Mouse (Mus musculus): ENCODE measurements around the gene Spns3. TPM values are rescaled to one million over a fixed set of nuclear protein-coding genes. Genes with fewer than 3 reads are reported as not detected.
"Not testable (repeated sequence)": the region's sequence is repeated elsewhere in the genome, so short reads cannot be mapped to it uniquely, and the experiment has no call there.

Spns3 gene
- polyA plus RNA-seq, 1 experiment = not detected

GRCm38 (mm10) chr11:72569671-72570318, 19.5 kb upstream of the Spns3 start:
- no peak overlapping the region for H3K27ac ChIP-seq (replicated peaks; ENCODE audit: low read depth, low read length)
- H3K4me3 ChIP-seq (ENCODE audit: insufficient read depth, low read depth, low read length) = no peak overlapping the region
- H3K4me1 ChIP-seq (ENCODE audit: control insufficient read depth, insufficient read depth, insufficient read length, low read length) = no peaks in the 10 kb centered on the region

DNA sequence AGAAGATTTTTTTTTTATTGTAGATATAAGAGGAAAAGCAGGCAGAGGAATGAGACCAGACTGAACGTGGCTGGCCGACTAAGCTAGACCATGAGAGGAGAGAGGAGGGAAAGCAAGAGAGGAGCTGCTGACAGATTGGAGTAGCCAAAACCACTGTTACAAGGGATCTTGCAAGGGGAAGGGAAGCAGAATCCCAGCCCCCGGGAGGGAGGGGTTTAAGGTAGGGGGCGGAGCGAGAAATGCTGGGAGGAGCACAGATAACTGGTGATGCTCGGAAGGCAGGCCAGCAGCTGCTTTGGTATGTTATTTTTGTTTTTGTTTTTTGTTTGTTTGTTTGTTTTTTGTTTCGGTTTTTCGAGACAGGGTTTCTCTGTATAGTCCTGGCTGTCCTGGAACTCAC, 18.7 kb upstream of the Spns3 start:
- no peak overlapping the region for H3K27ac ChIP-seq (replicated peaks; ENCODE audit: low read depth, low read length)
- H3K4me1 ChIP-seq (ENCODE audit: control insufficient read depth, insufficient read depth, insufficient read length, low read length) = no peaks in the 10 kb centered on the region
- no peak overlapping the region for H3K4me3 ChIP-seq (ENCODE audit: insufficient read depth, low read depth, low read length)

- H3K4me3 ChIP-seq (ENCODE audit: insufficient read depth, low read depth, low read length) = no peak overlapping the region
- H3K27ac ChIP-seq (replicated peaks; ENCODE audit: low read depth, low read length) = no peak overlapping the region
- H3K4me1 ChIP-seq (ENCODE audit: control insufficient read depth, insufficient read depth, insufficient read length, low read length) = no peaks in the 10 kb centered on the region
Measured at GRCm38 (mm10) chr11:72566816-72567338, 16.6 kb upstream of the Spns3 start.

- Histone ChIP-seq H3K4me1 (ENCODE audit: control insufficient read depth, insufficient read depth, insufficient read length, low read length) (no peaks in the 10 kb centered on the region), H3K27ac (replicated peaks; ENCODE audit: low read depth, low read length) (no peak overlapping the region)
Measured at GRCm38 (mm10) chr11:72566304-72566703, 16.0 kb upstream of the Spns3 start.

DNA sequence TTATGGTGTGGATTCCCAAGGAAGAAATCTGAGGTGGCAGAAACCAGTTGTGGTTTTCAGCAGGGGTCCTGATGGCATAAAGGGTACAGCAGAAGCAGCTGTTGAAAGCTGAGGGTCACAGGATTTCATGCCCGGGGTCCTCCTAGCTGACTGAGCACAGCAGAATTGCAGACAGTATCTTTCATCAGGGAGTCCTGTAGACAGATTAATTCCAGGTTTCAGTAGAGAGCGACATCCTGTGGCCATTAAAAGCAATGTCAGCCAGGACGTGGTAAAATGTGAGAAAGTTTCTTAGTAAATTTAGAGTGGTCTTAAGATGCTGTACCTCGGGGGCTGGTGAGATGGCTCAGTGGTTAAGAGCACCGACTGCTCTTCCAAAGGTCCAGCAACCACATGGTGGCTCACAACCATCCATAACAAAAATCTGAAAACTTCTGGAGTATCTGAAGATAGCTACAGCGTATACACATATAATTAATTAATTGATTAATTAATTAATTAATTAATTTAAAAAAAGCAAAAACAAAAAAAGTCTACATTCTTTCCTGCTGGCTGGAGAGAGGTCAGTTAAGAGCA, 14.0 kb upstream of the Spns3 start:
- H3K4me3 ChIP-seq (ENCODE audit: insufficient read depth, low read depth, low read length) = no peak overlapping the region
- H3K4me1 ChIP-seq (ENCODE audit: control insufficient read depth, insufficient read depth, insufficient read length, low read length) = no peaks in the 10 kb centered on the region
- H3K27ac ChIP-seq (replicated peaks; ENCODE audit: low read depth, low read length) = no peak overlapping the region

More at GRCm38 (mm10) chr11:72566304-72566703, 16.0 kb upstream of the Spns3 start:
- H3K4me3 ChIP-seq (ENCODE audit: insufficient read depth, low read depth, low read length) = no peak overlapping the region

GRCm38 (mm10) chr11:72560661-72561060, 10.4 kb upstream of the Spns3 start:
- no peak overlapping the region for H3K4me3 ChIP-seq (ENCODE audit: insufficient read depth, low read depth, low read length)
- H3K27ac ChIP-seq (replicated peaks; ENCODE audit: low read depth, low read length) = no peak overlapping the region
- no peaks in the 10 kb centered on the region for H3K4me1 ChIP-seq (ENCODE audit: control insufficient read depth, insufficient read depth, insufficient read length, low read length)

- Histone ChIP-seq H3K4me3 (ENCODE audit: insufficient read depth, low read depth, low read length) (no peak overlapping the region), H3K4me1 (ENCODE audit: control insufficient read depth, insufficient read depth, insufficient read length, low read length) (no peaks in the 10 kb centered on the region), H3K27ac (replicated peaks; ENCODE audit: low read depth, low read length) (no peak overlapping the region)
Measured at GRCm38 (mm10) chr11:72558155-72558554, 7.8 kb upstream of the Spns3 start.

DNA sequence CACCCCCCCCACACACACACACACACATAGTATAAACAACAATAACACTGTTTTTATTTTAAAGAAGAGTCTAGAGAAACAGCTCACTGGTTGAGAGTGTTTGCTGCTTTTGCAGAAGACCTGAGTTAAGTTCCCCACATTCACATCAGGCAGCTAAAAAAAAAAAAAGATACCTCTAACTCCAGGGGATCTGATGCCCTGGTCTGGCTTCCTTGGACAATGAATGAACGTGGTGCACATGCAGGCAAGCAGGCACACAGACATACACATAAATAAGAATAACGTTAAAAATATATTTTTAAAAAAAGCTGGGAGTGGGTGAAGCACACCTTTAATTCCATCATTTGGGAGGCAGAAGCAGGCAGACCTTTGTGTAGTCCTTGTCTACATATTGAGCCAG, 6.6 kb upstream of the Spns3 start:
- Histone ChIP-seq H3K27ac (replicated peaks; ENCODE audit: low read depth, low read length) (no peak overlapping the region), H3K4me3 (ENCODE audit: insufficient read depth, low read depth, low read length) (no peak overlapping the region), H3K4me1 (ENCODE audit: control insufficient read depth, insufficient read depth, insufficient read length, low read length) (no peaks in the 10 kb centered on the region)

GRCm38 (mm10) chr11:72556470-72556869, 6.2 kb upstream of the Spns3 start:
- H3K4me3 ChIP-seq (ENCODE audit: insufficient read depth, low read depth, low read length) = no peak overlapping the region
- H3K27ac ChIP-seq (replicated peaks; ENCODE audit: low read depth, low read length) = no peak overlapping the region
- H3K4me1 ChIP-seq (ENCODE audit: control insufficient read depth, insufficient read depth, insufficient read length, low read length) = no peaks in the 10 kb centered on the region

DNA sequence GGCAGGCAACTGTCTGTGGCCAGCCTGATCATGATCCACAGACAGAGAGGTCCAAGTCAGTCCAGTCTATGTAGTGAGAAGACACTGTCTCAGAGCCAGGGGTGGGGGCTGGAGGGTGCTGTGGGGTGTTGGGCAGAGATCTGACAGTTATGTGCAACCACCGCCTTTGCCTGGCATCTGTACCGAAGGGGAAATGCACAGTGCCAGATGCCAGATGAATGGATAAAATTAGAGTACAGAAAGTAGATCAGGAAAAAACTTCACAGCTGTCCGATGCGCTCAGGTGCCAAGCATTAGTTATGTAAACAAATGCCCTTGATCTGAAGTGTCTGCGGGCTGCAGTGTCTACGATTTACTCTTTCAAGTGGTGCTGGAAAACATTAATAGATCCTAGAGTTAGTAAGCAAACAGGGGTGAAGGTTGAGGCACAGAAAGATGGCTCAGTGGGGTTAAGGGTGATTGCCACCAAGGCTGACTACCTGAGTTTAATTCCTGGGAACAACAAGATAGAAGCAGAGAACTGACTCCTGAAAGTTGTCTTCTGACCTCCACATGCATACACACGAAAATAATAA, 1.3 kb upstream of the Spns3 start:
- Histone ChIP-seq H3K27ac (replicated peaks; ENCODE audit: low read depth, low read length) (no peak overlapping the region), H3K4me1 (ENCODE audit: control insufficient read depth, insufficient read depth, insufficient read length, low read length) (no peaks in the 10 kb centered on the region)

DNA sequence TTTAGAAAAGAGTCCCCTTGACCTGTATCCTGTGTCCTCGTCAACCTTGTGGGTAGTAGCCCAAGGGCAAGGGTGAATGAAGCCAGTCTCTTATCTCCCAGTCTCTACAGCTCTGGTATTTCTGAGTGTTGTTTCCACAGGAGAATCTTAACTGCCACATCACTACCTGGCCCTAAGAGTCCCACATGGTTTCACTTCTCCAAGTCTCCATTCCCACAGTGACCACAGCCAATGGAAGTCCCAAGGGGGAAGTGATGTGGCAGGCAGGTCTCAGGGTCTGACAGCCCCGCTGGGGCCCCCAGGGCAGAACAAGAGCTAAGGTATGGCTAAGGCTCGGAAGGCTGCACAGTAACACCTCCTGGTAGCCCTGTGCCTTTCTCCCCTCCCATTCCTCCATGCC, 3.1 kb downstream of the Spns3 start:
- no peak overlapping the region for H3K4me3 ChIP-seq (ENCODE audit: insufficient read depth, low read depth, low read length)
- H3K4me1 ChIP-seq (ENCODE audit: control insufficient read depth, insufficient read depth, insufficient read length, low read length) = no peaks in the 10 kb centered on the region
- no peak overlapping the region for H3K27ac ChIP-seq (replicated peaks; ENCODE audit: low read depth, low read length)

More for the DNA sequence above, 1.3 kb upstream of the Spns3 start:
- no peak overlapping the region for H3K4me3 ChIP-seq (ENCODE audit: insufficient read depth, low read depth, low read length)

- Histone ChIP-seq H3K4me1 (ENCODE audit: control insufficient read depth, insufficient read depth, insufficient read length, low read length) (0 out of 2 replicates have a peak, but pooled peaks cover 5% of the 10 kb centered on the region), H3K4me3 (ENCODE audit: insufficient read depth, low read depth, low read length) (no peak overlapping the region), H3K27ac (replicated peaks; ENCODE audit: low read depth, low read length) (no peak overlapping the region)
Measured at GRCm38 (mm10) chr11:72544716-72545115, 5.6 kb downstream of the Spns3 start.

DNA sequence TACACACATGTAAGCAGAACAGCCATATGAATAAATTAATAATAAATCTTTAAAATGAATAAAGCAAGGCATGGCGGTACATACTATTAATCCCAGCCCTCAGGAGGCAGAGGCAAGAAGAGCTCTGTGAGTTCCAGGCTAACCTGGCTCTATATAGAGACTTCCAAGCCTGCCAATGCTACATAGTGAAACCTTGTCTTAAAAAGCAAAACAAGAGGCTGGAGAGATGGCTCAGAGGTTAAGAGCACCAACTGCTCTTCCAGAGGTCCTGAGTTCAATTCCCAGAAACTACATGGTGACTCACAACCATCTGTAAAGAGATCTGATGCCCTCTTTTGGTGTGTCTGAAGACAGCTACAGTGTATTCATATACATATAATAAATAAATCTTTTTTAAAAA, 6.6 kb downstream of the Spns3 start:
- not testable (repeated sequence) for H3K27ac ChIP-seq (replicated peaks; ENCODE audit: low read depth, low read length); H3K4me1 ChIP-seq (ENCODE audit: control insufficient read depth, insufficient read depth, insufficient read length, low read length)

GRCm38 (mm10) chr11:72542586-72542985, 7.7 kb downstream of the Spns3 start:
- peaks cover 13% of the 10 kb centered on the region; the same call in 1 of the 2 replicates for H3K4me1 ChIP-seq (ENCODE audit: control insufficient read depth, insufficient read depth, insufficient read length, low read length)
- H3K4me3 ChIP-seq (ENCODE audit: insufficient read depth, low read depth, low read length) = no peak overlapping the region

More for the DNA sequence above, 6.6 kb downstream of the Spns3 start:
- H3K4me3 ChIP-seq (ENCODE audit: insufficient read depth, low read depth, low read length) = not testable (repeated sequence)

GRCm38 (mm10) chr11:72541928-72542327, 8.4 kb downstream of the Spns3 start:
- no peak overlapping the region for H3K27ac ChIP-seq (replicated peaks; ENCODE audit: low read depth, low read length)
- H3K4me3 ChIP-seq (ENCODE audit: insufficient read depth, low read depth, low read length) = no peak overlapping the region
- peaks cover 19% of the 10 kb centered on the region; the same call in 1 of the 2 replicates for H3K4me1 ChIP-seq (ENCODE audit: control insufficient read depth, insufficient read depth, insufficient read length, low read length)

More at GRCm38 (mm10) chr11:72542586-72542985, 7.7 kb downstream of the Spns3 start:
- H3K27ac ChIP-seq (replicated peaks; ENCODE audit: low read depth, low read length) = no peak overlapping the region
